ENCODE assay signal across 28 mouse cellular contexts in genomic region chr15:98647308-98647707, GRCm38 (mm10). TPM values are rescaled to one million over a fixed set of nuclear protein-coding genes. Genes with fewer than 3 reads are reported as not detected.
"Had no signal": no experiment of that assay in that cellular context is flagged by ENCODE, and none has a peak within 500 bp of the region (broad histone marks: within the 10 kb centered on the region; RNA-seq: fewer than 3 reads in every experiment).

No protein-coding gene starts in this region.

- H3K4me1 ChIP-seq: embryonic facial prominence, embryonic 10.5 days; embryonic facial prominence, embryonic 12.5 days; embryonic facial prominence, embryonic 13.5 days; embryonic facial prominence, embryonic 15.5 days; forebrain, embryonic 10.5 days; forebrain, embryonic 12.5 days; forebrain, embryonic 13.5 days; heart, embryonic 10.5 days had no signal

- DNase-seq: cerebellum, adult 2 months; cerebellum, adult 8-10 months; cerebellum, adult 9-10 months; cerebellum, adult 9-11 months; cerebellum, postnatal 10 days; cerebellum, postnatal 14 days; cerebellum, postnatal 25 days; cerebellum, postnatal 36 days; embryo, embryonic 11 days; gastrocnemius, adult 2 months; gastrocnemius, postnatal 10 days; gastrocnemius, postnatal 14 days; gastrocnemius, postnatal 25 days; gastrocnemius, postnatal 36 days; heart, adult 18-20 months; heart, adult 2 months had no signal

- H3K9me3 ChIP-seq: embryonic facial prominence, embryonic 10.5 days; embryonic facial prominence, embryonic 12.5 days; embryonic facial prominence, embryonic 13.5 days; embryonic facial prominence, embryonic 15.5 days; forebrain, embryonic 10.5 days; forebrain, embryonic 12.5 days; forebrain, embryonic 13.5 days; heart, embryonic 10.5 days had no signal

- H3K27me3 ChIP-seq: embryonic facial prominence, embryonic 12.5 days; embryonic facial prominence, embryonic 13.5 days; embryonic facial prominence, embryonic 15.5 days; forebrain, embryonic 12.5 days; forebrain, embryonic 13.5 days had no signal

- H3K4me2 ChIP-seq: embryonic facial prominence, embryonic 12.5 days; embryonic facial prominence, embryonic 13.5 days; embryonic facial prominence, embryonic 15.5 days; forebrain, embryonic 12.5 days; forebrain, embryonic 13.5 days had no signal

- ATAC-seq: forebrain, embryonic 13.5 days; forebrain, embryonic 14.5 days had no signal

- H3K27ac ChIP-seq: embryonic facial prominence, embryonic 10.5 days; embryonic facial prominence, embryonic 12.5 days; embryonic facial prominence, embryonic 13.5 days; embryonic facial prominence, embryonic 15.5 days; forebrain, embryonic 10.5 days; forebrain, embryonic 12.5 days; forebrain, embryonic 13.5 days; gastrocnemius, adult 2 months; heart, adult 2 months; heart, embryonic 10.5 days had no signal

- H3K4me3 ChIP-seq: embryonic facial prominence, embryonic 10.5 days; embryonic facial prominence, embryonic 12.5 days; embryonic facial prominence, embryonic 13.5 days; embryonic facial prominence, embryonic 15.5 days; erythroblast, embryonic 14.5 days; forebrain, embryonic 10.5 days; forebrain, embryonic 12.5 days; forebrain, embryonic 13.5 days; gastrocnemius, adult 2 months; heart, adult 2 months; heart, embryonic 10.5 days had no signal

- H3K9ac ChIP-seq: embryonic facial prominence, embryonic 12.5 days; embryonic facial prominence, embryonic 13.5 days; embryonic facial prominence, embryonic 15.5 days; forebrain, embryonic 12.5 days; forebrain, embryonic 13.5 days had no signal

RNA-seq across cellular contexts. Expression of gene Cacnb3, which starts 16.7 kb away (rescaled TPM):
- total RNA-seq: common myeloid progenitor, adult 5-6 weeks; granulocyte monocyte progenitor cell, adult 5-6 weeks had no signal
- polyA plus RNA-seq: erythroblast, embryonic 14.5 days had no signal

RNA-seq across cellular contexts. Expression of gene Rnd1, which starts 30.0 kb away (rescaled TPM):
- polyA plus RNA-seq: erythroblast, embryonic 14.5 days had no signal
